Mouse (Mus musculus) urinary bladder, postnatal 25 days (tissue): Measurements from ENCODE around the gene Rab15.

Experiments used
- DNase-seq: peaks from one replicate; pipeline ENCODE4 v3.0.0; 2022; ENCODE audit warnings: low spot score

Rab15 gene

GRCm38 (mm10) chr12:76778305-76779083 lies 44.2 kb downstream of the Rab15 start:
- no peak for DNase-seq

- DNase-seq = no peak
Observed at GRCm38 (mm10) chr12:76777845-76778244, 44.9 kb downstream of the Rab15 start.

- DNase-seq = no peak
Observed at GRCm38 (mm10) chr12:76776898-76777297, 45.8 kb downstream of the Rab15 start.

DNA sequence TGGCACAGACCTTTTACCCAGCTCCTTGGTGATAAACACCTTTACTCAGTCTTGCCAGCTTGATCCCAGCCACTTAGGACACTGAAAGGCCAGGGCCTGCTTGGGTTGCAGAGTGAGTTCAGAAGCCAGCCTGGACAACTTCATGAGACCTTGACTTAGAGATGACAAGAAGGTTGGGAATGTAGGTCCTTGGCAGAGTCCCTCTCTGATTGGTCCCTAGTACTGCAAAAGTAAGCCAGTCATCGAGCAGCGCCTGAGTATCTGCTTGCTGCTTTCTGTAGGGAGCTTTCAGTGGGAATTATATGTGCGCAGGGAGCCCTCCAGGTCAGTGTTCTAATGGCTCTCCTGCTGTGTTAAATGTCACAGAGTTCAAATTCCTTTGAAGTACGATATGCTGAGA lies 47.6 kb downstream of the Rab15 start:
- no peak for DNase-seq

DNA sequence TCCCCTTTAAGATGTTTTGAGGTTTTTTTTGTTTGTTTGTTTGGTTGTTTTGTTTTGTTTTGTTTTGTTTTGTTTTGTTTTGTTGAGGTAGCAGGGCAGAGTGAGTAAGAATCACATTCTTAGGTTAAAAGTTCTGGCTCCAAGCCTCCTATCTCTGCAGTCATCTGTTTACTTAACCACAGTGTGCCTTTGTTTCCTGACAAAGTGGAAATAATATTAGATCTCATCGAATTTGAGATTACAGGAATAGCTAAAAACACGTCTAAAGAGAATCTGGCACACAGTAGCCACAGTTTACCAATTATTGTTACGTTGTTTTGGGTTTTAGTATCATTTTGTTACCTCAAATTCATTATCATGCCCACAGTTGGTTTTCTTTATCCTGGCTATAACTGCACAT lies 48.1 kb downstream of the Rab15 start:
- no peak for DNase-seq

DNA sequence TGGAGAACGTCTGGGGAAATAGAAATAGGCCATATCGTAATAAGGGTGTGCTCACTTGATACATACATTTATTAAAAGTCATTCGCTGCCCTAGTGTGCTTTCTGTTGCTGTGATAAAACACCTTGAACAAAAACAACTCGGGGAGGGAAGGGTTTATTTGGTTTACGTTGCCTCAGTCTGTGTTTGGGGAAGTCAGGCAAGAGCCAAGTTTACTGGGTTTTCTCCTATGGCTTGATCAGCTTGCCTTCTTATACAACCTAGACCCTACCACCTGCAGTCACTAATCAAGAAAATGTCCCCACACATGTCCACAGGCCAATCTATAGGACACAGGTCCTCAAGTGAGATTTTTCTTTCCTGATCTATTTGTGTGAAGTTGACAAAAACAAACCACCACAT lies 51.2 kb downstream of the Rab15 start:
- DNase-seq = no peak

GRCm38 (mm10) chr12:76770841-76771500 lies 51.7 kb downstream of the Rab15 start:
- no peak for DNase-seq

GRCm38 (mm10) chr12:76765901-76766630 lies 56.6 kb downstream of the Rab15 start:
- no peak for DNase-seq

- DNase-seq = peak; percentile 96
Observed at GRCm38 (mm10) chr12:76765354-76765851, 57.3 kb downstream of the Rab15 start, which contains the start of the genes Churc1 and Fntb. Gene Churc1, plus strand, starts transcription at chr12:76765538. Gene Fntb, plus strand, starts transcription at chr12:76765589.

GRCm38 (mm10) chr12:76752652-76753318 lies 69.9 kb downstream of the Rab15 start:
- no peak for DNase-seq

DNA sequence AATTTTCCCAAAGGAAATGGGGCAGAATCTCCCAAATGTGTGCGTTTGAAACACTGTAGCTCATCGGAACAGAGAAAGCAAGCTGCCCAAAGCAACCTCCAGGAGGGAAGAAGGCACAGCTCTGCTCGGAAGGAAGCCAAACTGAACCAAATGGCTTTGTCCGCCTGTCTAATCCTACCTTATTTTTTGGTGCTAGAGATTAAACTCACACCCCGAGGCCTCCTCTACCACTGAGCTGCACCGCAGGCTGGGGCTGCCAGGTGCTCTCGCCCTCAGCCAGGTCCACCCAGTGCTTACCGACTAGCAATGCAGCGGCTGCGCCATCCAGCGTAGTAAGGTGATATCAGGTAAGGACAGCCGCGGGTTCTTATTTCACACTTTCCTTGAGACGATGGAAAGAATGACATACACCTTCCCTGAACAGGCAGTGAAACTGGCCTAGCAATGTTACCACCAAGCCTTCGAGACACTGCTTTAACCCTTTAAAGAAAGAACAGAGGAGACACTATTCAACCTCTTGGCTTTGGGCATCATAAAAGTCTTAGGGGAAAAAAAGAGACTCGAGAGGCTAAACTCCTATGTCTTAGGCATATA lies 71.7 kb downstream of the Rab15 start:
- no peak for DNase-seq
